Mouse (Mus musculus) right cerebral cortex, adult 18-20 months (tissue): ENCODE measurements around the gene Kif22.
A peak's percentile ranks its signal among the peaks of the same experiment; 100 is the strongest.

ENCODE experiments used
- DNase-seq: peaks from one replicate; pipeline ENCODE4 v3.0.0; 2022; ENCODE audit warnings: mixed read lengths

The Kif22 gene

DNA sequence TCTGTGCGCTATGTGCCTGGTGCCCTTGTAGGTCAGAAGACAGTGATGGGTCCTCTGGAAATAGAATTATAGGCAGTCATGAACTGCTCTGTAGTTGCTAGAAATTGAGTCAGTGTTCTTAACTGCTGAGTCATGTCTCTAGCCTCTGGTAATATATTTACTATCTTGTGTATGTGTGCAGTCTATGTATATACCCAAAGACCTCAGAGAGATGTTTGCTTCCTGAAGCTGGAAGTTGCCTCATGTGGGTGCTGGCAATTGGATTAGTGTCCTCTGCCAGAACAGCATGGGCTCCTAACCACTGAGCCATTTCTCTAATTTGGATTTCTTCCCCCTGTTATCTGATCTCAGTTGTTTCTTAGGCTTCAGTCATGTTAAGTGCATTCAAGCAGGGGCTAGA, 12.1 kb downstream of the Kif22 start:
- DNase-seq = no peak

DNA sequence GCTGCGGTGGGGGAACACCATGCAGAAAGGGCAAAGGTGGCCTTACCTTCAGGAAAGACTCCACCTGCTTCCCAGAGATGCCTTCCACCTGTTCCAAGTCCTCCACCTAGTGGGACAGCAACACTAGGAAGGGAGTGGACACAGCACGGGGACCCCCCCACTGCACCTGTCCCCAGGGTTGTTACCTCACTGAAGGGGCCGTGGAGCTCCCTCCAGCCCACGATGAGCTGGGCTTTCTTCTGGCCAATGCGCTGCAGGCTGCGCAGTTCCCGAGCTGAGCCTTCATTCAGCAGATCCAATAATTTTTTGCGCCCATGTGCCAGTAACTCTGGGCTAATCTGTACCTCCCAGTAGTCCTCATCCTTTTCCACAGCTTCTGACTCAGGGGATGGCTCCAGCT, 14.4 kb downstream of the Kif22 start:
- no peak for DNase-seq

DNA sequence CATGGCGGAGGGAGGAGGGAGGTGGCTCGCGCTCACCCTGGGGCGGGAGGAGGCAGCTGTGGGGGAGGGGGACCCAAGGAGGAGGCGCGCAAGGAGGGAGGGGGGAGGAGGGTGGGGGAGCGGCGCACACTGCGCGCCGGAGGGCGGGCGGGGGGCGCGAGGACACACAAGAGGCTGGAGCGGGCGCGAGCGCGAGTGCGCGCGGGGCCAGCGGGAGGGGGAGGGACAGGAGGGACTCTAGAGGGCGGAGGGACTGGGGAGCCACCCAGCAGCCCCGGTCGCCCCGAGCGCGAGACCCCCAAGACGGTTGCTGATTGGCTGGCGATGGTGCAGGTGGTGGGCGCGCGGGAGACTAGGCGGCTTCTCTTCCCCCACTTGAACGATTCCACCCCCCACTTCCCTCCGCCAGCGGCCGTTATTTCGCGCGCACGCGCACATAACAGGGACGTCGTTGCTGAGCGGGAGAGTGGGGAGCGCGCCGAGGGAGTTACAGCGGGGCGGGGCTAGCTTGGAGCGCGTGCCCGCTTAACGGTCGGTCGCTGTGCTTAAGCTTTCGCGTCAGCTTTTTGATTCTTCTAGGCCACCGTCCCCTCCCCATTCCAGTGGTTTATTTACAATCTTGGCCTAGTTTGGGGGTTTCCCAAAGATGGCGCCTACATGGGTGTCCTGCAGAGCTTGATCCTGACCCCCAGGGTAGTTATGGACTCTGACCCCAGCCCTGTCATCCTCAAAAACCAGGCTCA, 15.1 kb downstream of the Kif22 start, which contains the start of gene Maz:
Gene Maz (minus strand): TSS at position 54 of the 743 bp plus-strand sequence.
- peak; percentile 99 for DNase-seq

GRCm38 (mm10) chr7:127026616-127026983, 15.7 kb downstream of the Kif22 start:
- DNase-seq = peak; percentile 61

GRCm38 (mm10) chr7:127026161-127026600, 16.1 kb downstream of the Kif22 start:
- no peak for DNase-seq

DNA sequence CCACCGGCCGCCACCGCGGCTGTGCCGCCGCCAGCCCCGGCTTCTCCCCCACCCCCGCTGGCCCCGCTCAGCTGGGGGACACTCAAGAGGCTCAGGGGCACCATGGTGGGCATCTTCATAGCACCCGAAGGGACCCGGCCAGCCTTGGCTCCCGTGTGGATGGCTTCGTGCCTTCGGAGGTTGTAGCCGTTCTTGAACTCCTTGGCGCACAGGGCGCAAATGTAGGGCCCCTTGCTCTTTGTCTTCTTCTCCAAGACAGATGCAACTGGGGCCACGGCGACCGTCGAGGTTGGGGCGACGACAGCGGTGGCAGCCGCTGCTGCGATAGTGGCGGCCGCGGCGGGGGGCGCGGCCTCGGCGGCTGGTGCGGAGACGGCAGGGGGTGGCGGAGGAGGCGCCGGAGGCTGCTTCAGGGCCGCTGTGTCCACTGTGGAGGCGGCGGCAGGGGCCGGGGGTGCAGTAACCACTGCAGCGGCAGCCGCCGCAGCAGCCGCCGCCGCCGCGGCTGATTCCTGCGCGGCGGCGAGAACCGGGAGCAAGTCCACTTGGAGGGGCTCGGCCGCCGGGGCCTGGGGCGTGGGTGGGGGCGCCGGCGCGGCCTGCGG, 16.6 kb downstream of the Kif22 start:
- DNase-seq = no peak

- DNase-seq = peak; percentile 86
These were observed 17.3 kb downstream of the Kif22 start for GRCm38 (mm10) chr7:127024755-127025555.

- no peak for DNase-seq
These were observed 18.2 kb downstream of the Kif22 start for GRCm38 (mm10) chr7:127023896-127024690.

GRCm38 (mm10) chr7:127023272-127023691, 19.0 kb downstream of the Kif22 start:
- DNase-seq = no peak

DNA sequence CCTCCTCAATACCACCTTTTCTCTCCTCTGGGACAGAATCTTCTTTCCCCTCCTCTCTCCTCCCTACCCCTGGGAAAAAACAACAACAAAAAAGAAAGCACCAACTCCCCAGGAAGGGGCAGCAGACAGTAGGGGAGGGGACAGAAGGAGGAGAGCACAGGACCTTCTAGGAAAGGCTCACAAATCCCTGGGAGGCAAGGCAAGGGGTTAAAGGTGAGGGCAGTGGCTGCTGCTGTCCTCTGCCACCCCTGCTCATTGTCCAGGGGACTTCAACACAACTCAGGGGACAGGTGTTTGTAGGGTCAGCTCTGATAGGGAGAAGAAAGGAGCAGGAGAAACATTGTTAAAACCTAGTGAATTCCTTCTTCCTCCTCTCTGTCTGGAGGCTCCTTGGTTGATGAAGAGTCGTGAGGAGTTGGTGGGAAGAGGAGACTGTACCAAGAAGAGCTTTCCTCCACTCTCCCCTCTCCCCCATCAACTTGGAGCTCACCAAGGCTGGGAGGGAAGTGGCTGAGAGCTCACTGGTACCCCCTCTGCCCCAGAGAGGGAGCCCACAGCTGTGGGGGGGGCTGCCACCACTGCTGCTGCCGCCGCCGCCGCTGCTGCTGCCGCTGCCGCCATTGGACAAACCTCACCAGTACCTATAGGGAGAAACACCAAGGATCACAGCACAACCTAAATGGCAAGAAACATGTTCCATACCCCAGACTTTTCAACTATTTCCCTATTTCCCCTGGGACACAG, 19.6 kb downstream of the Kif22 start:
- DNase-seq = no peak

GRCm38 (mm10) chr7:127021563-127022527, 20.4 kb downstream of the Kif22 start:
- DNase-seq = no peak

DNA sequence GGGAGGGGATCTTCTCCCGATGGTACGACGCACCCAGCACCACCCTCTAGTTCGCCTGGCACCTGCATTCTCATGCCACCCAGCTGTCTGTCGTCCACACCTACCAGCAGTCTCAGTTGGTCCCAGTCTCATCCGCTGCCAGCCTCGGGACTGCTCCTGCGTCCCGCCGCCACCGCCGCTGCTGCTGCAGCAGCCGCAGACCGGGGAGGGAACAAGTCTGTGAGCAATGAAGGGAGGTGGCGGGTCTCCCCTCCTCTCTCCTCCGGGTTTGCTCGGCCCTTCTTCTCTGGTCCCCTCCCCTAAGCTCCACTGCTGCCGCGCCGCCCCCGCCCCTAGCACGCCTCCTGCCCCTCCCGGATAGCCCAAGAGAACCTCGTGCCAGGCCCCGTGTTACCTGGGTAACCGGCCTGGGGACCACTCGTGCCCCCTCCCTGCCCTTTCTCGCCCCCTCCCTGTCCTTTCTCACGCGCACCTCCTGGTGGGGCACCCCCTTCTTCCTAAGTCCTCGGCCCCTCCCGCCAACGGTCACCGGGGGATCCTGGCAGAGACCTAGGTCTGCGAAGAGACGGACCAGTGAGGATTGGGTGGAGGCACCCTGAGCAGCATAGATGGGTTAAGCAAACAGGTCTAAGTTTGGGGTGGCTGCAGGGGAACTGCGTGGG, 21.2 kb downstream of the Kif22 start, which contains the start of the genes Gm42742 and Prrt2:
Gene Gm42742 (minus strand): TSS at position 197 of the 662 bp plus-strand sequence.
Gene Prrt2 (minus strand): TSS at position 311 of the 662 bp plus-strand sequence.
- DNase-seq = peak; percentile 79

DNA sequence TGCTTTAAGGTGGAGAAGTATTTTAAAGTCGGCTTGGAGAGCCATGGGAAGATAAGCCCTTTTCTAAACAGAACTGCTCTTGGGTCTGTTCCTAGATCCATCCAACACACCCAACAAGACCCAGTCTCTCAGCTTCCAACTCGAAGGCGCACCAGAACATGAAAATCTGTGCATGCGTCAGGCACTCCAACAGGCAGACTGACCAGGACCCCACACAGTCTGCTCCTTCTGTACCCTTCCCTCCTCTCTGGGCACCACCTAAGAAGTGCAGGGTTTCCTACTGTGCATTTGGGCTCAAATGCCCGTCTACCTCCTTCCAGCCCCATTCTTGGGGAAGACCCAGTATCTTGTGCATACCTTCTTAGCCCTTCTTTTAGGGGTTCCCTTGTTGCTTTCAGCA, 21.8 kb downstream of the Kif22 start:
- no peak for DNase-seq

- DNase-seq = no peak
These were observed 22.2 kb downstream of the Kif22 start for GRCm38 (mm10) chr7:127020031-127020430.

GRCm38 (mm10) chr7:127019306-127019960, 22.8 kb downstream of the Kif22 start:
- DNase-seq = no peak

GRCm38 (mm10) chr7:127018416-127019305, 23.6 kb downstream of the Kif22 start:
- DNase-seq = no peak

GRCm38 (mm10) chr7:127017950-127018345, 24.3 kb downstream of the Kif22 start:
- no peak for DNase-seq
